Mouse (Mus musculus) large intestine, adult 2 months (tissue): ENCODE measurements around the gene Itgad. TPM values are rescaled to one million over a fixed set of nuclear protein-coding genes. Genes with fewer than 3 reads are reported as not detected.
A peak's percentile ranks its signal among the peaks of the same experiment; 100 is the strongest.

Experiments used
- DNase-seq: peaks from one replicate; pipeline ENCODE4 v3.0.0-alpha.2; 2012; ENCODE audit warnings: low read depth, low spot score
- WGBS: fragments of 180-500 bp; shearing (Covaris S2); methylation state at CpG from one replicate; pipeline ENCODE4 v1.1.7; 2018; 5-methylcytosine and 5-hydroxymethylcytosine counted together
- polyA plus RNA-seq: library from polyadenylated mRNA; depleted of rRNA; stranded (reverse); fragments of >200 nt; gene quantifications from 2 replicates; pipeline ENCODE4 v1.2.3, GENCODE M21; 2012

The Itgad gene
- polyA plus RNA-seq, 1 experiment = 1.1 TPM

GRCm38 (mm10) chr7:128237927-128238778 is 84.0 kb downstream of the Itgad start, which contains the start of gene 9130023H24Rik:
TSS of gene 9130023H24Rik (minus strand) at chr7:128238031.
- peak; percentile 97 for DNase-seq
- WGBS = under 1% methylated on average over 72 of the region's 72 CpGs

GRCm38 (mm10) chr7:128238991-128239390 is 84.8 kb downstream of the Itgad start:
- DNase-seq = no peak
- WGBS = 20% methylated on average over 4 of the region's 4 CpGs

- WGBS = 92% methylated on average over 27 of the region's 27 CpGs
These were observed 86.1 kb downstream of the Itgad start for GRCm38 (mm10) chr7:128240131-128240784.

GRCm38 (mm10) chr7:128242331-128242730 is 88.2 kb downstream of the Itgad start:
- WGBS = 93% methylated on average over 16 of the region's 16 CpGs
- no peak for DNase-seq

More at GRCm38 (mm10) chr7:128240131-128240784, 86.1 kb downstream of the Itgad start:
- DNase-seq = no peak

GRCm38 (mm10) chr7:128243921-128244320 is 89.7 kb downstream of the Itgad start:
- WGBS = 84% methylated on average over 10 of the region's 10 CpGs
- no peak for DNase-seq

GRCm38 (mm10) chr7:128244410-128245025 is 90.3 kb downstream of the Itgad start:
- DNase-seq = no peak
- 94% methylated on average over 18 of the region's 18 CpGs for whole genome bisulfite sequencing

GRCm38 (mm10) chr7:128245547-128245946 is 91.4 kb downstream of the Itgad start:
- WGBS = 89% methylated on average over 4 of the region's 4 CpGs

GRCm38 (mm10) chr7:128246496-128247391 is 92.6 kb downstream of the Itgad start, which contains the start of gene Tgfb1i1:
TSS of gene Tgfb1i1 (plus strand) at chr7:128246812.
- WGBS = 7% methylated on average over 30 of the region's 30 CpGs
- DNase-seq = no peak

More at GRCm38 (mm10) chr7:128245547-128245946, 91.4 kb downstream of the Itgad start:
- DNase-seq = no peak

GRCm38 (mm10) chr7:128247443-128247842 is 93.3 kb downstream of the Itgad start:
- WGBS = 2% methylated on average over 13 of the region's 13 CpGs
- DNase-seq = peak; percentile 45

GRCm38 (mm10) chr7:128248081-128249042 is 94.2 kb downstream of the Itgad start:
- WGBS = 69% methylated on average over 10 of the region's 10 CpGs
- no peak for DNase-seq

GRCm38 (mm10) chr7:128249998-128250397 is 95.8 kb downstream of the Itgad start:
- no peak for DNase-seq
- WGBS = 57% methylated on average over 5 of the region's 5 CpGs

- 35% methylated on average over 12 of the region's 12 CpGs for WGBS
- no peak for DNase-seq
These were observed 97.8 kb downstream of the Itgad start for GRCm38 (mm10) chr7:128251946-128252345.

GRCm38 (mm10) chr7:128252609-128253008 is 98.4 kb downstream of the Itgad start:
- WGBS = 13% methylated on average over 24 of the region's 24 CpGs
- DNase-seq = no peak

GRCm38 (mm10) chr7:128254978-128255377 is 100.8 kb downstream of the Itgad start:
- WGBS = 46% methylated on average over 2 of the region's 2 CpGs
- no peak for DNase-seq

GRCm38 (mm10) chr7:128255757-128256156 is 101.6 kb downstream of the Itgad start:
- 81% methylated on average over 5 of the region's 5 CpGs for WGBS

GRCm38 (mm10) chr7:128256783-128257334 is 102.7 kb downstream of the Itgad start:
- no peak for DNase-seq
- WGBS = 30% methylated on average over 5 of the region's 5 CpGs

More at GRCm38 (mm10) chr7:128255757-128256156, 101.6 kb downstream of the Itgad start:
- DNase-seq = no peak

- 86% methylated on average over 6 of the region's 6 CpGs for WGBS
These were observed 111.2 kb downstream of the Itgad start, which contains the start of gene Slc5a2 for GRCm38 (mm10) chr7:128265411-128265810. TSS of gene Slc5a2 (plus strand) at chr7:128265657.

GRCm38 (mm10) chr7:128266056-128266455 is 111.9 kb downstream of the Itgad start:
- WGBS = 72% methylated on average over 5 of the region's 5 CpGs
- DNase-seq = no peak

More at GRCm38 (mm10) chr7:128265411-128265810, 111.2 kb downstream of the Itgad start, which contains the start of gene Slc5a2:
- DNase-seq = no peak
